Mouse (Mus musculus) spleen, postnatal 14 days (tissue): ENCODE data around the gene Clec14a.
"Not testable (repeated sequence)": the region's sequence is repeated elsewhere in the genome, so short reads cannot be mapped to it uniquely, and the experiment has no call there.

Experiments
- DNase-seq, 2 experiments: peaks; one replicate each; pipeline ENCODE4 v3.0.0; 2021 to 2022; ENCODE audit warnings: low spot score in 2 of 2

Clec14a gene

DNA sequence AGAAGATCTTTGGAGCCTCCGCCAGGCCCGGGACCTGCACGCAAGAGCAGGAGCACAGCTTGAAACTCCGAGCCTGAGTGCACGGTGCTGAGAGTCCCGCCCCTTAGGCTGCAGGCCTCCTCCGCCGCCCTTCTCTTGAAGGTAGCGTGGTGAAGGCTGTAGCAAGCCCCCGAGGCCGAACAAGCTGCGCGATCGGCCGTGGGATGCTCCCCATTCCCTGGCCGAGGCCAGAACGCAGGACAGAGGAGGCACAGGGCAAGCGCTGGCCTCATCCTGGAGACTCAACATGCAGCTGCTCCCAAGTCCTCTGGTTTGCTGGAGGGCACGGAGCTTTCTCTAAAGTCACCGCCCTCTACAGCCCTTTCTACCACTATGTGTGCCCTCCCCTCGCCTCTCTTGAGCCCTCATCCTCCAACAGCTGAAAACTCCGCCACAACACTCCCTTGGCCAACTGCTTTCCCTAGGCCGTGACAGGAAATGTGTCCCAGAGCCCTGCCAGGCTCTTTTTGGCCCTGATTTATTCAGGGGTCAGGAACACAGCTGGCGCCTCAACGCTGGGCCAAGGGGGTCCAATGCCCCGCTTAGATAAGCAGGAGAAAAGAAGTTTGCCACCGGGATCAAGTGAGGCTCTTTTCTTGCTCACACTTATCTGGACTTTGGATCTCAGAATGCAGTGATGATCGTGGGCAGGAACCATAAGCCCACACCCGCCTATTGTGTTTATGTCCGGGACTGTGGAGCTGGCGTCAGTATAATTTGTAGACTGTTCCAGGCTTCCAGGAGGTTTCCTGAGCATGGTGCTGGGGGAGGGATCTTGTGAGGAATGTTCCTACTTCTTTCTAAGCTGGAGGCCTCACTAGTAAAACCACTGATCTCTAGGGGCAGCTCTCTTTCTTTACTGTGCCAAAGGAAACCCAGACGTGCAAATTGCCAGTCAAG lies at the start of gene Clec14a:
Gene Clec14a (minus strand): TSS at position 728 of the 939 bp plus-strand sequence.
- peak in 1 of 2 experiments; percentile 0 for DNase-seq

GRCm38 (mm10) chr12:58307835-58308234 lies 38.7 kb upstream of the Clec14a start:
- DNase-seq: no peak

DNA sequence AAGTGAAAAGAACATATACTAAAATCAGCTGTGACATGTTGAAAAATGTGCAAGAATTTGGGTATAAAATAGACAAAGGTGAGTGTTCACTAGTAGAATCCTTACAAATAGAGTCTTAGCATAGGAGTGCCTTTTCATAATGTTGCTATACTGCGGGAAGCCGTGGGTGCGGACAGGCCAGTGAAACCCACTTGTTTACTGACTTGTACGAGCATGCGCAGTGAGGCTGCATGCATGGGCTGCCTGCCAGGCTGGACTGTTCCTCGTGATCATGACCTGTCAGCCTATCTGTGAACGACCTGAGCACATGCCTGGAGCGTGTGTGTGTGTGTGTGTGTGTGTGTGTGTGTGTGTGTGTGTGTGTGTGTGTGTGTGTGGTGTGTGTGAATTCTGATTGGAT lies 37.3 kb upstream of the Clec14a start:
- DNase-seq: not testable (repeated sequence)

DNA sequence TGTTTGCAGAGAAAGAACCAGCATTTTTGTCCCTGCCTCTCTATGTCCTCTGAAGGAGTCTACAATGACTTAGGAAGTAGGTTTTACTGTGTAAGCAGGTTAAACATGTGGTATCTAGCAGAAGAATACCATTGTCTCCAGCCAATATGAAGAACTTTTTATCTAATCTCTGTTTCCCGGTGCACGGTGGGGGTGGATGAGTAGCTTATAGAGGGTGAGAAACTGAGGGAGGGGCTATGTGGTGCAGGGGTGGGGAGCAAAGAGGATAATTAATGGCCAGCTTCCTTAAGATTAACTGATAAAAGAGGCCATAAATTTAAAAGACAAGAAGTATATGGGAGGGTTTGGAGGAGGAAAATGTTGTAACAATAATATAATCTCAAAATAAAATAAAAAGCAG lies 36.5 kb upstream of the Clec14a start:
- no peak for DNase-seq

- no peak for DNase-seq
These were observed 27.9 kb upstream of the Clec14a start for GRCm38 (mm10) chr12:58296980-58297379.

GRCm38 (mm10) chr12:58285912-58286311 lies 16.8 kb upstream of the Clec14a start:
- no peak for DNase-seq

- DNase-seq: no peak
These were observed 1.4 kb upstream of the Clec14a start for GRCm38 (mm10) chr12:58270520-58270919.

- no peak for DNase-seq
These were observed 415 bp upstream of the Clec14a start for GRCm38 (mm10) chr12:58269505-58269904.

GRCm38 (mm10) chr12:58268186-58268562 lies 916 bp downstream of the Clec14a start:
- DNase-seq: peak in 1 of 2 experiments; percentile 0

GRCm38 (mm10) chr12:58267779-58268178 lies 1.3 kb downstream of the Clec14a start:
- no peak for DNase-seq

GRCm38 (mm10) chr12:58251901-58252300 lies 17.2 kb downstream of the Clec14a start:
- no peak for DNase-seq

GRCm38 (mm10) chr12:58232489-58232888 lies 36.6 kb downstream of the Clec14a start:
- no peak for DNase-seq

- DNase-seq: no peak
These were observed 43.4 kb downstream of the Clec14a start for GRCm38 (mm10) chr12:58225644-58226043.

DNA sequence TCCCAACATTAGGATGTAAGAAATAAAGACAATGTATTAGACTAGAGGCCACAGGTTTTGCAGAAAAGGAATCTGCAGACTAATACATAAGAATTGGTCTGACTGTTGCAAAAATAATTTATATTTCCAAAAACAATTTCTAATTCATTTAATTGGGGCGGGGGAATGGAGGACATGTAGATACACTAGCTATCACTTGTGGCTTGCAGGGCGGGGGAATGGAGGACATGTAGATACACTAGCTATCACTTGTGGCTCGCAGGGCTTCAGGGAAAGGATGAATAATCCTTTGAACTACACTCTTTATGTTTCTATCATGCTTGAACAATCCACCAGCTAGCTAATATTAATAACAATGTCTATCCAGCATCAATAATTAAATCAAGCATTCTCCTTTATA lies 50.0 kb downstream of the Clec14a start:
- no peak for DNase-seq

- no peak for DNase-seq
These were observed 52.9 kb downstream of the Clec14a start for GRCm38 (mm10) chr12:58216218-58216617.
